Mouse (Mus musculus) testis, adult 2 months (tissue): Measurements from ENCODE around the gene Cep19. TPM values are rescaled to one million over a fixed set of nuclear protein-coding genes. Genes with fewer than 3 reads are reported as not detected.
"Not testable (repeated sequence)": the region's sequence is repeated elsewhere in the genome, so short reads cannot be mapped to it uniquely, and the experiment has no call there.

Source experiments
- H3K27ac ChIP-seq: fragments of 200-500 bp; 2 replicates; pipeline ENCODE4 v1.5.1; 2012; ENCODE audit warnings: low read depth, low read length; ENCODE audit not compliant: control insufficient read depth, insufficient read depth
- H3K27me3 ChIP-seq: fragments of 200-500 bp; 2 replicates; pipeline ENCODE4 v1.6.1; 2012; ENCODE audit warnings: mild to moderate bottlenecking, low read length, moderate library complexity; ENCODE audit not compliant: control insufficient read depth, insufficient read depth
- H3K36me3 ChIP-seq: fragments of 200-500 bp; 2 replicates; pipeline ENCODE4 v1.6.1; 2012; ENCODE audit warnings: mild to moderate bottlenecking, low read length; ENCODE audit not compliant: control insufficient read depth, insufficient read depth
- H3K4me1 ChIP-seq: fragments of 200-500 bp; 2 replicates; pipeline ENCODE4 v1.6.1; 2012; ENCODE audit warnings: low read length; ENCODE audit not compliant: control insufficient read depth, insufficient read depth
- H3K4me3 ChIP-seq: fragments of 200-500 bp; 2 replicates; pipeline ENCODE4 v1.5.1; 2012; ENCODE audit warnings: low read depth, mild to moderate bottlenecking, low read length, moderate library complexity, mixed read lengths; ENCODE audit not compliant: control insufficient read depth
- CTCF ChIP-seq: fragments of 200-500 bp; IDR thresholded peaks from 2 replicates; pipeline ENCODE4 v1.5.1; 2012; ENCODE audit warnings: low read depth, mild to moderate bottlenecking, inconsistent platforms, low read length, moderate library complexity; ENCODE audit not compliant: control insufficient read depth, insufficient read depth, insufficient replicate concordance
- POLR2A ChIP-seq: fragments of 200-500 bp; IDR thresholded peaks from 2 replicates; pipeline ENCODE4 v1.6.1; 2012; ENCODE audit warnings: low read depth, mild to moderate bottlenecking, inconsistent platforms, low read length, moderate library complexity; ENCODE audit not compliant: control insufficient read depth
- polyA plus RNA-seq: library from polyadenylated mRNA; depleted of rRNA; stranded (reverse); fragments of >200 nt; gene quantifications from 2 replicates; pipeline ENCODE4 v1.2.3, GENCODE M21; 2012

Cep19 gene
- polyA plus RNA-seq, 1 experiment, result 33.5 TPM

DNA sequence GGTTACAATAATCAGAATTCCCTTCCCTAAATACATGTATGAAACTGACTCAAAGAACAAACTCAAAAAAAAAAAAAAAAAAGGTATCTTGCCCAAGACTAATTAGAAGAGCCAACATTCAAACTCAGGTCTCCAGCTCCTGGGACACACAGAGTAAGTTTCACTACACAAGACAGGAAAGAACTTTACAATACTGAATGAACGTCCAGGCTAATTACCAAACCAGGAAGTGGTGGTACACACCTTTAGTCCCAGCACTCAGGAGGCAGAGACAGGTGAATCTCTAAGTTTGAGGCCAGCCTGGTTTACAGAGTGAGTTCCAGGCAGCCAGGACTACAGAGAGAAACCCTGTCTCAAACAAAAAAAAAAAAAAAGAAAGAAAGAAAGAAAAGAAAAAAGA is 23.8 kb upstream of the Cep19 start:
- TF ChIP-seq POLR2A (no peak), CTCF (no peak)
- H3K4me1 ChIP-seq, result peaks cover 5% of the 10 kb centered on the region
- no peaks in the 10 kb centered on the region for H3K27me3 ChIP-seq
- no peak overlapping the region for H3K4me3 ChIP-seq
- H3K36me3 ChIP-seq, result no peaks in the 10 kb centered on the region
- H3K27ac ChIP-seq, result no peak overlapping the region

- TF ChIP-seq CTCF (no peak), POLR2A (no peak)
- Histone ChIP-seq H3K4me1 (peaks cover 5% of the 10 kb centered on the region), H3K27me3 (no peaks in the 10 kb centered on the region), H3K4me3 (no peak overlapping the region), H3K36me3 (no peaks in the 10 kb centered on the region), H3K27ac (no peak overlapping the region)
These were observed 23.2 kb upstream of the Cep19 start for GRCm38 (mm10) chr16:32076406-32076805.

- Histone ChIP-seq H3K27me3 (no peaks in the 10 kb centered on the region), H3K4me3 (peak overlapping the region; percentile 98), H3K4me1 (peaks cover 5% of the 10 kb centered on the region), H3K27ac (peak overlapping the region; percentile 98), H3K36me3 (no peaks in the 10 kb centered on the region)
- TF ChIP-seq POLR2A, result no peak
- no peak for TF ChIP-seq CTCF
These were observed 21.8 kb upstream of the Cep19 start for GRCm38 (mm10) chr16:32077648-32078407.

DNA sequence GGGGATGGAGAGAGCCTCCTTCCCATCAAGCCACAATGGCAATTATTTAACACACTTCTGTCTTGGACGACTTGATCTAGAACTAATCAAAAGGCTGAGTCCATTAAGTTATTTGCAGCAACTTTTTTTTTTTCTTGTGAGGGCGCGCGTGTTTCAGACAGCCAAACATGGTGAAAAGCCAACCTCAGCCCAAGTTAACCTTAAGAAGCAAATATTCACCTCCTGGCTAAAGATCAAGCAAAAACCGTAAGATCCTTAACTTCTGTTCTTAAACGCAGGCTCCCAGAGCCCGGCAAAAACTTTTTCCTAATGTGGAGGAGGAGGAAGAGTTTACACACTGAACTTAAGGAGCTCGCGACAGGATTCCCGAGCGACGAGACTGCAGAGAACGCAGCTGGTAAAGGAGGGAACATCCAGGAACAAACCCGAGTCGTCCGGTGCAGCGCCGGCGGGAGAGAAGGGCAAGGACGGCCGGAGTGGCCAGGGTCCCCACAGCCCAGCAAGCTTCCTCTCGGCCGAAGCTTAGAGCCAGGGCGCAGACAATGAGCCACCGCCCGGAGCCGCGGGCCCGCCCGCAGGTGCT is 21.1 kb upstream of the Cep19 start:
- Histone ChIP-seq H3K27ac (peak overlapping the region; percentile 98), H3K4me1 (peaks cover 5% of the 10 kb centered on the region), H3K4me3 (peak overlapping the region; percentile 98), H3K27me3 (no peaks in the 10 kb centered on the region), H3K36me3 (no peaks in the 10 kb centered on the region)
- no peak for TF ChIP-seq CTCF
- TF ChIP-seq POLR2A, result no peak

DNA sequence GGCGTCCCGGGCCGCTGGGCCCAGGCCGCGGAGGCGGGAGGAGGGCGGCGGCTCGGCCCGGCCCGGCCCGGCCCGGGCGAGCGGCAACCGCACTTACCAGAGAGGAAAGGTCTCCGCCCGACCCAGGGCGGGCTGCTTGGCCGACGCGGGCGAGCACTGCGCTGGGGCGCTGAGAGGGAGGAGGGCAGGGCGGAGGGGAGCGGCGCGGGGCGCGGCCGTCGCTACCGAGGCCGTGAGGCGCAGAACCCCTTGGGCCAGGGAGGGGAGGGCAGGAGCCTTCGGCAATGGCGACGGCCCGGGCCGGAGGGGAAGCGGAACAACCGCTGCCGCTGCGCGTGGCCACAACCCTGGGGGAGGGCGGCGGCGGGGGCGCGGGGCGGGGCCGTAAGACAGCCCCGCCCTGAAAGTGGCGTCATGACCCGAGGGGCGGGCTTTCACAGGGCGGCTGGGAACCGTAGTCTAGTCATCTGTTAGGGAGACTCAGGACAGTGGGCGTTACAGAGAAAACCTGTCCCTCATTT is 20.5 kb upstream of the Cep19 start, which contains the start of gene Pak2:
TSS of gene Pak2 (minus strand) at position 352 of the 521 bp plus-strand sequence.
- H3K27ac ChIP-seq, result peak within 1 kb of the TSS; percentile 98
- H3K36me3 ChIP-seq, result no peaks in the 10 kb centered on the region
- TF ChIP-seq POLR2A, result peak; percentile 93
- no peak for TF ChIP-seq CTCF
- peak within 1 kb of the TSS; percentile 98 for H3K4me3 ChIP-seq
- no peaks in the 10 kb centered on the region for H3K27me3 ChIP-seq
- peaks cover 5% of the 10 kb centered on the region for H3K4me1 ChIP-seq

DNA sequence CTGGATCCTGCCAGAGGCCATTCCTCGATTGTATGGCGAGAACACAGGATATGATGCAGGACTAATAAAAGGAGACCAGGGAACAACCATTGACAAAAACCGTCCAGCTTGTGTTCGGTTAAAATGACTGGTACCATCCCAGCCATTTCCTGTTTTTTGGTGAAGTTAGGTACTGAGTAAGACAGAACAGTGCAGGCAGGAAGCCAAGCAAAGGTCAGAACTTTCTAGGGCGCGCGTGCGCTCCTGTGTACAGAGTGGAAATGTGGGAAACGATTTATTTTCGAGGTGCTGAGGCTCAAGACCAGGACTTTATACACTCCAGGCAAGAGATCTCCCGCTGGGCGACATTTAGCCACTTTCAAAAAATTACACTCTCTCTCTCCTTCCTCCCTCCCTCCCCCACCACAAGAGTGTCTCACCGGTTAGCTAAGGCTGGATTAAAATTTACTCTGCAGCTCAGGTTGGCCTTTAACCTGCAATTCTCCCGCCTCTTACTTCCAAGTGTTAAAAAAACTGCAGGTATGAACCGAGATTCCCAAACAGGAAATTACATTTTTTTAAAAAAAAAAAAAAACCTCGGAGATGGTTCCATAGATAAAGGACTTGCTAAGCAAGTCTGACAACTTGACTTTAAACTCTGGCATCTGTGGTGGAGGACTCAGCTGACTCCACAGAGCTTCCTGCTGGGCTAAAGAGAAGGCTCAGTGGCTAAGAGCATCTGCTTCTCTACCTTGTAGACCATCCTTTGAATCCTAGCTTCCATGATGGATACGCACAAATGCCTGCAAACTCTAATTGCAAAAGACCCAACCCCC is 11.8 kb upstream of the Cep19 start:
- Histone ChIP-seq H3K27ac (no peak overlapping the region), H3K36me3 (no peaks in the 10 kb centered on the region), H3K4me1 (no peaks in the 10 kb centered on the region), H3K27me3 (no peaks in the 10 kb centered on the region), H3K4me3 (no peak overlapping the region)
- no peak for TF ChIP-seq POLR2A
- no peak for TF ChIP-seq CTCF

- no peaks in the 10 kb centered on the region for H3K36me3 ChIP-seq
- no peaks in the 10 kb centered on the region for H3K27me3 ChIP-seq
- no peak overlapping the region for H3K4me3 ChIP-seq
- TF ChIP-seq POLR2A (no peak), CTCF (no peak)
- H3K27ac ChIP-seq, result no peak overlapping the region
- H3K4me1 ChIP-seq, result no peaks in the 10 kb centered on the region
These were observed 8.1 kb upstream of the Cep19 start for GRCm38 (mm10) chr16:32091466-32091865.

- not testable (repeated sequence) for H3K4me3 ChIP-seq
These were observed 1.8 kb upstream of the Cep19 start for GRCm38 (mm10) chr16:32097757-32098156.

More at GRCm38 (mm10) chr16:32097757-32098156, 1.8 kb upstream of the Cep19 start:
- H3K27me3 ChIP-seq, H3K36me3 ChIP-seq, H3K27ac ChIP-seq, H3K4me1 ChIP-seq: not testable (repeated sequence)
